Mouse (Mus musculus) left cerebral cortex, postnatal 25 days (tissue): ENCODE measurements around the gene Gm5737. TPM values are rescaled to one million over a fixed set of nuclear protein-coding genes. Genes with fewer than 3 reads are reported as not detected.

Source experiments
- DNase-seq, 2 experiments: peaks; one replicate each; pipeline ENCODE4 v3.0.0; 2022; ENCODE audit warnings: low spot score in 2 of 2, mixed read lengths in 1 of 2
- intact Hi-C: fragments of 180-260 bp; cut with DNase I; formaldehyde crosslinking; loops from one replicate; pipeline ENCODE4 v1.15.1; 2025
- total RNA-seq, 2 experiments: library from RNA; stranded (reverse); gene quantifications; 2 replicates each; pipeline ENCODE4 v1.2.3; 2021

The Gm5737 gene
- total RNA-seq, 2 experiments from 2014 or later: not detected

GRCm38 (mm10) chr7:120869883-120870282 lies 57.7 kb downstream of the Gm5737 start:
- peak; percentile 23 to 47 for DNase-seq
- intact Hi-C loops: no loop called here

- peak in 1 of 2 experiments; percentile 52 for DNase-seq
- intact Hi-C loops: no loop called here
These were observed 58.4 kb downstream of the Gm5737 start for GRCm38 (mm10) chr7:120870431-120871008.

DNA sequence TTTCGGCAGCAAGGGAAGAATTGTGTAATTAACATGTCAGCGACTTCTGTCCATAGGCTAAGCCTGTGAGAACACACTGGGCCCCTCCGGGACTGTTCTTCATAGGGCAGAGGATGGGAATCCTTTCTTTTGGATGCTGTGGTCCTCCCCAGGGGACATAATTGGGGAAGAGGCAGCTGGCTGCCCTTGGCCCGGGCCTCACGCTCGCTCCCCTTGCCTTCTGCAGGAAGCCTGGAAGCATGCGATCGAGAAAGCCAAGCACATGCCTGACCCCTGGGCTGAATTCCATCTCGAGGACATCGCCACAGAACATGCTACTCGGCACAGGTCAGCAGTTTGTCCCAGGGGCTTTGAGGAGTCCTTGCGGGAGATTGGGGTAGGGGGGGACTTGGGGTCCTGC lies 60.9 kb downstream of the Gm5737 start:
- DNase-seq: no peak
- intact Hi-C loops: no loop called here

- intact Hi-C loops: no loop called here
- DNase-seq: no peak
These were observed 61.9 kb downstream of the Gm5737 start for GRCm38 (mm10) chr7:120874021-120874420.

DNA sequence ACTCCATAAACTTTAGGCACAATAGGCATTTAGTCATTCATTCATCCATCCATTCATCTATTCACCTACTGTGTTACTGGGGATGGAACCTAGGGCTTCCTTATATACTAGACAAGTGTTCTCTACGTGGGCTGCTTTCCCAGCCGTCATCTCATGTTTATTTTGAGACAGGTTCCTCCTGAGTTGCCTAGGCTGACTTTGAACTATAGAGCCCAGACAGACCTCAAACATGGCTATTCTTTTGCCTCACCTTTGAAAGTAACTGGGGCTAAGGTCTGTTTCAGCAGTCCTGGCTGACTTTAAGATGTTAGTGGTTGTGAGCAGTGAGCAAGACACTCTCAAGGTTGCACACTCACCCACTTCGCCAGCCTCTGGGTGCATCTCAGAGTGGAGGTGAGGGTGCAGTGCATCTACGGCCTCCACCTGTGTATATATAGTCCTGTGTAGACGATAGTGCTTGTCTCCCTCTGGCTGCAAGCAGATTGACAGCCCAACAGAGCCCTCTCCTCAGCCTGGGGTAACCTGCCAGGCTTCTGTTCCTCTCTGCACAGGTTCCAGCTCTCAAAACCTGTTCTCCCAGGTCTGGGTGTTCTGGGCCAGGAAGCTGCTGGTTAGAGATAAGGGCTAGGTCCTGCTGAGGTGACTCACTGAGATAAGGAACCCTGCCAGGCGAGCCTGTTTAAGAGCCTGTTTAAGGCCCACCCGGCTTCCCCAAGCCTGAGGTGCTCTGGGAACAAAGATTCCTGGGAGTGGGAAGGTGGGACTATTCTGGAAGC lies 62.8 kb downstream of the Gm5737 start:
- intact Hi-C loops: no loop called here
- no peak for DNase-seq

GRCm38 (mm10) chr7:120875540-120876388 lies 63.6 kb downstream of the Gm5737 start:
- intact Hi-C loops: no loop called here

DNA sequence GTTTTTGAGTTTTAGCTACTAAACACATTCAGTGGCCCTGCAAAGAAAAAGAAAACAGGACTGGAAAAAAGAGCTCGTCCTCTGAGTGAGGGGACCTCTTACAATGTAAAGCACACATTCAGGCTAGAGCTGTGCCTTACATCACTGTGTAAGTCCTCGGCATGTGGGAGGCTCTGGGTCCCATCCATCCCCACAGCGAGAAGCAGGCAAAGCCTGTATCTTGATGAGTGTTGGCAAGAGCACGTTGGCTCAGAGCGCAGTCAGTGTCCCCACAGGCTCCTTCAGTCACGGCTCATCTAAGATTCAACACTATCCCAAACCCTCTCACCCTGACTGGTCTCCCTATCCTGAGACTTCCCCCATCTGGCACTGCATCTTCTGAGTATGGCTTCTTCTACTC lies 66.1 kb downstream of the Gm5737 start:
- intact Hi-C loops: no loop called here
- DNase-seq: peak in 1 of 2 experiments; percentile 83

More at GRCm38 (mm10) chr7:120875540-120876388, 63.6 kb downstream of the Gm5737 start:
- DNase-seq: no peak

DNA sequence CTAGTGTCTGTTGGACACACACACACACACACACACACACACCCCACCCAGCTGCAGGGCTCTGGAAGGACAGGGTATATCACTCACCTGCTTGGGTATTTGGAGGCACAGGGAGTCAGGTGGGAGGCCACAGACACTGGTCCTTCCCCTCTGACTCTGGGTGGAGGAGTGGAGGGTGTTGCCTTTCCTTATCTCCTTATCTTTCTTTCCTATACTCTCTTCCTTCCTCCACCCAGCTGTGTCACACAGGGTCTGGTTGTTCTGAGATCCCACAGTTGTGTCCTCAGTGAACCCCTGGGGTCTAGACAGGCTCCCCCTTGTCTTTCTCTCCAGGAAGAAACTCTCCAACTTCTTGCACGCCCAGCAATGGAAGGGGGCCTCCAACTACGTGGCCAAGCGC lies 67.8 kb downstream of the Gm5737 start:
- DNase-seq: no peak
- intact Hi-C loops: loop anchor here (5.0 kb wide), 1 partner anchor 38 kb away; the partner anchor contains the start of gene Eef2k

GRCm38 (mm10) chr7:120880770-120881169 lies 68.6 kb downstream of the Gm5737 start:
- DNase-seq: no peak
- intact Hi-C loops: loop anchor here (5.0 kb wide), 1 partner anchor 38 kb away; the partner anchor contains the start of gene Eef2k

Other genes starting within 250 kb of the Gm5737 start
- gene Uqcrc2, start 177.2 kb upstream of the Gm5737 start, total RNA-seq: 100 to 1,000 TPM; 230 to 246 TPM
- not detected for gene Pdzd9, start 142.0 kb upstream of the Gm5737 start, total RNA-seq
- gene Mosmo, start 134.7 kb upstream of the Gm5737 start, total RNA-seq: 10 to 100 TPM; 70.4 to 83.7 TPM
- 10 to 100 TPM; 12.2 to 18.0 TPM for gene Vwa3a, start 73.0 kb upstream of the Gm5737 start, total RNA-seq
- gene Eef2k, start 30.5 kb downstream of the Gm5737 start, total RNA-seq: 10 to 100 TPM; 28.6 to 30.7 TPM
- 10 to 100 TPM; 25.2 TPM for gene Polr3e, start 105.4 kb downstream of the Gm5737 start, total RNA-seq
- 1 to 10 TPM; 7.8 to 8.7 TPM for gene Cdr2, start 169.9 kb downstream of the Gm5737 start, total RNA-seq
- under 1 TPM; 0.41 TPM for gene Mfsd13b, start 170.1 kb downstream of the Gm5737 start, total RNA-seq
- gene Mettl9, start 222.1 kb downstream of the Gm5737 start, total RNA-seq: 10 to 100 TPM; 90.8 to 93.0 TPM